In genomic region chr6:72535165-72535564, GRCm38 (mm10) we compare ENCODE assay signal across 8 mouse cellular contexts. TPM values are rescaled to one million over a fixed set of nuclear protein-coding genes. Genes with fewer than 3 reads are reported as not detected.
DNase-seq lines count a peak whose midpoint lies in the region; ATAC-seq lines count a peak whose summit lies in the region.

No protein-coding gene starts in this region.

- 0 out of 2 replicates have a peak, but pooled peaks have one; percentile 11 for ATAC-seq in frontal cortex, adult (ENCODE audit: low TSS enrichment)
- no peak for ATAC-seq in hindbrain, embryonic 11.5 days (ENCODE audit: low FRiP score)
- peak; percentile 66 for ATAC-seq in megakaryocyte, adult 5-6 weeks (ENCODE audit: poor library complexity, severe bottlenecking)

- H3K4me3 ChIP-seq in hindbrain, embryonic 11.5 days (ENCODE audit: low read depth, low read length), result no peak overlapping the region

- 0 out of 2 replicates have a peak overlapping the region, but pooled peaks have one; percentile 32 for H3K9ac ChIP-seq in hindbrain, embryonic 11.5 days (ENCODE audit: low read depth, low read length)

- peaks cover 2% of the 10 kb centered on the region; the same call in 1 of the 2 replicates for H3K4me1 ChIP-seq in hindbrain, embryonic 11.5 days (replicated peaks; ENCODE audit: control insufficient read depth, insufficient read depth, low read length)

- H3K9me3 ChIP-seq in hindbrain, embryonic 11.5 days (ENCODE audit: control insufficient read depth, low read length), result no peaks in the 10 kb centered on the region

- H3K36me3 ChIP-seq in hindbrain, embryonic 11.5 days (ENCODE audit: control insufficient read depth, insufficient read depth, low read length), result no peaks in the 10 kb centered on the region

- 0 out of 2 replicates have a peak overlapping the region, but pooled peaks have one; percentile 12 for H3K4me2 ChIP-seq in hindbrain, embryonic 11.5 days (replicated peaks; ENCODE audit: low read depth, low read length)

- H3K27ac ChIP-seq in hindbrain, embryonic 11.5 days (ENCODE audit: low read depth, low read length), result no peak overlapping the region

- no peaks in the 10 kb centered on the region for H3K27me3 ChIP-seq in hindbrain, embryonic 11.5 days (ENCODE audit: control insufficient read depth, insufficient read depth, low read length)

- WGBS in hindbrain, embryonic 11.5 days, result 3% methylated on average over 9 of the region's 9 CpGs

- DNase-seq in Muller cell, postnatal 12 days (ENCODE audit: inconsistent ontology term), result peak; percentile 81
- DNase-seq in cerebellum, adult 8-10 months, result peak; percentile 75
- peak; percentile 88 for DNase-seq in hindbrain, embryonic 11.5 days (ENCODE audit: low spot score)
- DNase-seq in layer of hippocampus, postnatal 36 days, result peak; percentile 62 to 75
- DNase-seq in right cerebral cortex, postnatal 25 days, result peak; percentile 68
- DNase-seq in urinary bladder, postnatal 36 days (ENCODE audit: low spot score in 2 of 2), result peak; percentile 76 to 87

RNA-seq across cellular contexts. Expression of gene Capg, which starts 9.0 kb away (rescaled TPM):
- 10.4 TPM in 2 replicates for polyA plus RNA-seq in hindbrain, embryonic 11.5 days (2014; fragmentation: Nextera tagmentation; extraction: Ambion mirVana)
- total RNA-seq in layer of hippocampus, postnatal 36 days (2021), result 1 to 10 TPM; 2.3 to 2.9 TPM
- 164 and 167 TPM in 2 replicates for total RNA-seq in megakaryocyte, adult 5-6 weeks (2015)
- 341 and 407 TPM in 2 replicates for total RNA-seq in megakaryocyte, adult 5-6 weeks (2017)

RNA-seq across cellular contexts. Expression of gene Sh2d6, which starts 13.7 kb away (rescaled TPM):
- polyA plus RNA-seq in hindbrain, embryonic 11.5 days (2014; fragmentation: Nextera tagmentation; extraction: Ambion mirVana), result 0.45 and 0.66 TPM in 2 replicates
- under 1 TPM; 0.40 to 0.45 TPM for total RNA-seq in layer of hippocampus, postnatal 36 days (2021)
- total RNA-seq in megakaryocyte, adult 5-6 weeks (2015), result 0.25 TPM in 1 of 2 replicates, not detected in the other
- total RNA-seq in megakaryocyte, adult 5-6 weeks (2017), result 0.18 TPM in 1 of 2 replicates, not detected in the other

Comparison
In these comparisons a context has a peak if more than half of its experiments do, and no peak if none do; other contexts are left out.
1. RNA of gene Capg, which starts 9.0 kb away (total RNA-seq): 164 to 407 TPM in megakaryocyte, adult 5-6 weeks; 2.3 to 2.9 TPM in layer of hippocampus, postnatal 36 days; every median in the first group is over 10 times any median in the second.
2. Peak in every context shown above with its lines, with median percentiles within 50 percentile points of each other: DNase-seq.